Mouse (Mus musculus) hindbrain, embryonic 10.5 days (tissue): ENCODE measurements at regions not wholly inside any gene's neighbourhood (a gene's known extent, or its start where the extent isn't known, plus 50 kb on each side); places are given as distances from the start of the nearest gene placed in this dataset.

Experiments used
- DNase-seq: peaks from one replicate; pipeline ENCODE4 v3.0.0-alpha.2; 2017; ENCODE audit warnings: low spot score
- H3K27ac ChIP-seq: fragments of 300-500 bp; sonication (generic); 2 replicates; pipeline ENCODE4 v1.5.1; 2016; ENCODE audit warnings: mild to moderate bottlenecking, moderate library complexity
- H3K27me3 ChIP-seq: fragments of 300-500 bp; sonication (generic); 2 replicates; pipeline ENCODE4 v1.6.1; 2016; ENCODE audit warnings: mild to moderate bottlenecking; ENCODE audit not compliant: poor library complexity, insufficient read depth, severe bottlenecking
- H3K36me3 ChIP-seq: fragments of 300-500 bp; sonication (generic); 2 replicates; pipeline ENCODE4 v1.6.1; 2016; ENCODE audit warnings: mild to moderate bottlenecking, moderate library complexity
- H3K4me1 ChIP-seq: fragments of 300-500 bp; sonication (generic); replicated peaks from 2 replicates; pipeline ENCODE4 v1.6.1; 2016; ENCODE audit warnings: mild to moderate bottlenecking
- H3K4me3 ChIP-seq: fragments of 300-500 bp; sonication (generic); 2 replicates; pipeline ENCODE4 v1.5.1; 2016; ENCODE audit warnings: mild to moderate bottlenecking, moderate library complexity
- H3K9me3 ChIP-seq: fragments of 300-500 bp; sonication (generic); 2 replicates; pipeline ENCODE4 v1.6.1; 2016; ENCODE audit warnings: mild to moderate bottlenecking, moderate library complexity
- WGBS: fragments of 180-500 bp; shearing (Covaris S2); methylation state at CpG from one replicate; pipeline ENCODE4 v1.1.7; 2016; 5-methylcytosine and 5-hydroxymethylcytosine counted together

DNA sequence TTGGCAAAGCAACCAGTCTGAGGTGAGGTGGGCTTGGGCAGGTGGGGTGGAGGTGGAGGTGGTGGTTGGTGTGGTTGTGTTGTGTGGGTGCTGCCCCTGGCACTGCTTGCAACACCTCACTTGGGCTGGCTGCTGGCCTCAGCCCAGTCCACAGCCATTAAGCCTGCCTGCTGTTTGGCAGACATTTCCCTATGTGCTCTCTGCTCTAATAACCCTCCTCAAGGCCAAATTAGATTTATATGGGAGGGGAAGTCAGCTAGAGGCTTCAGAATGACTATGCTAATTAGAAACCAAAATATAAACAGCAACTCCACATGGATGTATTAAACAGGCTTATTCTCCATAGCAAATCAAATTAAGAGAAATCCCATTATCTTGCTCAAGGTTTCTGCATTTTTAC lies 417.2 kb downstream of the Sqor start:
- Histone ChIP-seq H3K36me3 (no peaks in the 10 kb centered on the region), H3K4me1 (no peaks in the 10 kb centered on the region), H3K27me3 (no peaks in the 10 kb centered on the region), H3K4me3 (no peak overlapping the region), H3K9me3 (no peaks in the 10 kb centered on the region), H3K27ac (no peak overlapping the region)
- DNase-seq = no peak

DNA sequence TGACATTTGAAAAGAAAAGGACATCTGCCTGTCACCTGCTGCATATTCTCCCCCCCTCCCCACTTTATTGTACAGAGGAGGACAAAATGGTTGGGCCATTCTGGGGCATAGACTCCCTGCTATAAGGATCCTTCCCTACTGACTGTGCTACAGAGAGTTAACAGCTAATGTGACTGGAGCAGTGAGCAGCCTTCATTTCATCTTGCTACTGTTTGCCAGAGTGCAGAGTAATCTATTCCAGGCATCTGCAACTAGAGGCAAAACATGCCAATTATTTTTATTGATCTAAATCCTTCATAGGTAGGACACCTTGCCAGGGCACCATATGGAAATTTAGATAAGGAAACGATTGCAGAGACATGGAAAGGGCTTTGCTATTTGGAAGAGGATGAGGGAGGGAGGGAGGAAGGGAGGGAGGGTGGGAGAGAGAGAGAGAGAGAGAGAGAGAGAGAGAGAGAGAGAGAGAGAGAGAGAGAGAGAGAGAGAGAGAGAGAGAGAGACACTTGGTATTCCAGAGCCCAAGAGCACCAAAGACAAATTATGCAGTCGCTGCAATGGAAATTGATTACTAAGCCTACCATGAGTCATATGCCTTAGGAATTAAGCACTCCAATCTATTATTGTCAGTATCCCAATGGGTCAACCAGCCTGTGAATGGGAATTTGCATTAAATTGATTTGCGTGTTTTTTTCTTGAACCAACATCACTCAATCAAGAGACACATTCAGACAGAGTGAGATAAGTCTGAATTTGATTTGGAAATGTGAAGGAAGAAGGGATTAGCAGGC lies 426.0 kb downstream of the Sqor start:
- Histone ChIP-seq H3K27ac (no peak overlapping the region), H3K27me3 (no peaks in the 10 kb centered on the region), H3K9me3 (no peaks in the 10 kb centered on the region), H3K4me3 (no peak overlapping the region), H3K4me1 (no peaks in the 10 kb centered on the region), H3K36me3 (no peaks in the 10 kb centered on the region)
- no peak for DNase-seq
- WGBS = 79% methylated on average over 3 of the region's 3 CpGs

DNA sequence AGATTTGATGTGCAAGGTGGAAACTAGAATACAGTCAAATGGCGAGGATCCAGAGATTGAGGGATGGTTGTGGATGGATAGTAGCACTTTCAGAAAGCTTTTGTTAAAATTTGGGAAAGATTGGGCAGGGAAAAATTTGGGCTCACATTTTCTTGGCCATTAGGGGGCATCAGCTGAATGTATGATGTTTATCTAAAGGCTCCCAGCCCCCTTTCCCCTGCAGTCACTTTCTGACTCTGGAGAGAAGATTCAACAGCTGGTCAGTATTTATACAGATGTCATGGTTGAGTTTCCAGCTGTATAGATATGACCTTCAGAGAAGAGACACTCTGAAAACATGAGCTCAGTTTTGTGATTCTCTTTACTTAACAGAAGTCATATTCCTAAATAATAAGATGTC lies 429.5 kb downstream of the Sqor start:
- WGBS = 55% methylated on average over 1 of the region's 1 CpGs
- Histone ChIP-seq H3K4me3 (no peak overlapping the region), H3K4me1 (no peaks in the 10 kb centered on the region), H3K9me3 (no peaks in the 10 kb centered on the region), H3K27ac (no peak overlapping the region), H3K36me3 (no peaks in the 10 kb centered on the region), H3K27me3 (no peaks in the 10 kb centered on the region)
- no peak for DNase-seq
